Mouse (Mus musculus): ENCODE results near the gene Rbm17. TPM values are rescaled to one million over a fixed set of nuclear protein-coding genes. Genes with fewer than 3 reads are reported as not detected.
A peak's percentile ranks its signal among the peaks of the same experiment; 100 is the strongest.

Rbm17 gene
- polyA plus RNA-seq, 1 experiment from 2014 or later = 58.1 TPM

DNA sequence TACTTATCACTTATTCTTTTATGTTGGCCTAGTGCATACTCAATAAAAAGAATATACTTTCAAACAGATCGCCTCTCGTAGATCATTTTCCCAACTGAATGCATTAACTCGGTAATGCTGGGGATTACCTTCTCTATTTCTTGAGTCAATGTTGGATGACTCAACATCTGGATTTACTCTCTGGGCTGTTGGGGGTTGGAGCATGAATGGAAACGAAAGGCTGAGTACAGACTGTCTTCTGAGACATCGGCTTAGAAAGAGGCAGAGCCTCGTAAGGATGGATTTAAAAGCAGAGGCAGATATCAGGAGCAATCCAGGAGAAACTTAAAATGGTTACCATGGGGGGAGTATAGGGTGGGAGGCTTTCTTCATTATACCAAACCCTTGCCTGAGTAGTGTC is 25.8 kb downstream of the Rbm17 start:
- no peak for TF ChIP-seq CTCF (IDR thresholded peaks at IDR 0.05; ENCODE audit: low read depth)
- WGBS = 82% methylated on average over 6 of the region's 6 CpGs
- H3K4me1 ChIP-seq (replicated peaks; ENCODE audit: control insufficient read depth, insufficient read depth, low read length) = no peaks in the 10 kb centered on the region

DNA sequence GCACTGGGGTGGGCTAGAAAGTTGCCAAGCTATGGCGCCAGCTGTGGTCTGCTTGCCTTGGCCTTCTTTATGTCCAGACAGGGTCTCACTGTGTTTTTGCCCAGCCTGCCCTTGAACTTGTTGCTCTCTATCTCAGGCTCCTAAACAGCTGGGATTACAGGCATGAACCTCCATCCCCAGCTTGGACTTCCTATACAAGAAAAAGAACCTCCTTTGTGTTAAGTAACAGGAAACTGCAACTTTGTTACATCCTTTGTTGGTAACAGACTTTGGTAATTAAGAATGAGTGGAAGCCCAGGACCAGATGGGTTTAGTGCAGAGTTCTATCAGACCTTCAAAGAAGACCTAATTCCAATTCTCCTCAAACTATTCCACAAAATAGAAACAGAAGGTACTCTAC is 30.3 kb downstream of the Rbm17 start:
- no peak for TF ChIP-seq CTCF (IDR thresholded peaks at IDR 0.05; ENCODE audit: low read depth)
- no peak for ATAC-seq
- no peaks in the 10 kb centered on the region for H3K4me1 ChIP-seq (replicated peaks; ENCODE audit: control insufficient read depth, insufficient read depth, low read length)
- 97% methylated on average over 1 of the region's 1 CpGs for WGBS
- no peak overlapping the region for H3K4me3 ChIP-seq (ENCODE audit: low read depth, low read length)
- no peak overlapping the region for H3K9ac ChIP-seq (ENCODE audit: low read depth, low read length)
- no peak overlapping the region for H3K27ac ChIP-seq (ENCODE audit: low read depth, low read length)
- H3K9me3 ChIP-seq (ENCODE audit: control insufficient read depth) = no peaks in the 10 kb centered on the region
- no peaks in the 10 kb centered on the region for H3K27me3 ChIP-seq (replicated peaks; ENCODE audit: control insufficient read depth, insufficient read depth, low read length)
- H3K36me3 ChIP-seq (ENCODE audit: control insufficient read depth, insufficient read depth) = no peaks in the 10 kb centered on the region
- H3K4me2 ChIP-seq (replicated peaks; ENCODE audit: low read depth) = no peak overlapping the region

More for the DNA sequence above, 25.8 kb downstream of the Rbm17 start:
- Histone ChIP-seq H3K4me3 (ENCODE audit: low read depth, low read length) (no peak overlapping the region), H3K9ac (ENCODE audit: low read depth, low read length) (no peak overlapping the region), H3K27ac (ENCODE audit: low read depth, low read length) (no peak overlapping the region), H3K36me3 (ENCODE audit: control insufficient read depth, insufficient read depth) (0 out of 2 replicates have a peak, but pooled peaks cover 7% of the 10 kb centered on the region), H3K9me3 (ENCODE audit: control insufficient read depth) (no peaks in the 10 kb centered on the region), H3K4me2 (replicated peaks; ENCODE audit: low read depth) (no peak overlapping the region), H3K27me3 (replicated peaks; ENCODE audit: control insufficient read depth, insufficient read depth, low read length) (no peaks in the 10 kb centered on the region)
- no peak for ATAC-seq

DNA sequence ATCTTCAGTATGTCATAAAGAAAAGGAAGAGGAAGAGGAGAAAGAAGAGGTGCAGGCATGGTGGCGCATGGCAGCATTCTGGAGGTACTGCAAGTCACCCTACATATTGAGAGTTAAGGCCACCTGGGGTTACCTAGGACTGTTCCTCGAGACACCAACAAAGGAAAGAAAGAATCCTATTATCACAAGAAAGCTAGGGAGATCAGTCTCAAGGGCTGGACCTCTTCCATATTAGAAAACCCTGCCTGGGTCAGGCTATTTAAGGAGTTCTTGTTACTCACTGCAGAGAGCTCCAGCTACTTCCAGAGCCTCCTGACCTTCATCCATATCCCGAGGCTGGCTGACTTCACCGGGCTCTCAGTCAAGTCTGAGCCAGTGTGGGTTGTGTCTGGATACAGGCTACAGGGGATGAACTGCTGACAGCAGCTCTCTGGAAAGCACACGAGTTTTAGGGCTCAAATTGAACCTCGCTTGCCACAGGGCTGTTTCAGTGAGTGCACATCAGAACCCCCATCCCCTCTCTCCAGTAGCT is 32.9 kb downstream of the Rbm17 start:
- ATAC-seq = no peak
- Histone ChIP-seq H3K9ac (ENCODE audit: low read depth, low read length) (no peak overlapping the region), H3K4me2 (replicated peaks; ENCODE audit: low read depth) (no peak overlapping the region), H3K4me3 (ENCODE audit: low read depth, low read length) (no peak overlapping the region), H3K9me3 (ENCODE audit: control insufficient read depth) (no peaks in the 10 kb centered on the region), H3K4me1 (replicated peaks; ENCODE audit: control insufficient read depth, insufficient read depth, low read length) (no peaks in the 10 kb centered on the region), H3K27ac (ENCODE audit: low read depth, low read length) (no peak overlapping the region), H3K36me3 (ENCODE audit: control insufficient read depth, insufficient read depth) (no peaks in the 10 kb centered on the region), H3K27me3 (replicated peaks; ENCODE audit: control insufficient read depth, insufficient read depth, low read length) (no peaks in the 10 kb centered on the region)
- WGBS = 51% methylated on average over 6 of the region's 6 CpGs
- TF ChIP-seq CTCF (IDR thresholded peaks at IDR 0.05; ENCODE audit: low read depth) = no peak

DNA sequence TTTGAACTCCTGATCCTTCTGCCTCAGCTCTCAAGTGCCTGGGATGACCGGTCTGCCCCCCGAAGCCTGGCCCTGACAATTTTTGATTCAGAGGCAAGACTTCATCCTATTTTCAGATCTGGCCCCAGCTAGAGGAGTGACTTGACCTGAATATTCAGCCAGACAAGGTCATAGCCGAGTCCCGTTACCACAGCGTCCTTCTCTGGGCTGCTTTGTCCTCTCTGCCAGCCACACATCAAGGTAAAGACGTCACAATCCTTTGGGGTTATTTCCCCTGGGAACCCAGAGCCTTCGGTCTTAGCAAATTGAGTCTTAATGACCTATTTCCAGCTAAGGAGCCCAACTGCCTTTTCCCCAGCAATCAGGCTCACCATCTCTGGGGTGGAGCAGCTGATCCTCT is 35.5 kb downstream of the Rbm17 start:
- H3K4me2 ChIP-seq (replicated peaks; ENCODE audit: low read depth) = no peak overlapping the region
- no peaks in the 10 kb centered on the region for H3K9me3 ChIP-seq (ENCODE audit: control insufficient read depth)
- no peak overlapping the region for H3K4me3 ChIP-seq (ENCODE audit: low read depth, low read length)
- no peak overlapping the region for H3K9ac ChIP-seq (ENCODE audit: low read depth, low read length)
- no peak overlapping the region for H3K27ac ChIP-seq (ENCODE audit: low read depth, low read length)
- no peaks in the 10 kb centered on the region for H3K36me3 ChIP-seq (ENCODE audit: control insufficient read depth, insufficient read depth)
- TF ChIP-seq CTCF (IDR thresholded peaks at IDR 0.05; ENCODE audit: low read depth) = no peak
- no peaks in the 10 kb centered on the region for H3K27me3 ChIP-seq (replicated peaks; ENCODE audit: control insufficient read depth, insufficient read depth, low read length)
- WGBS = 83% methylated on average over 7 of the region's 7 CpGs
- no peaks in the 10 kb centered on the region for H3K4me1 ChIP-seq (replicated peaks; ENCODE audit: control insufficient read depth, insufficient read depth, low read length)
- ATAC-seq = no peak

DNA sequence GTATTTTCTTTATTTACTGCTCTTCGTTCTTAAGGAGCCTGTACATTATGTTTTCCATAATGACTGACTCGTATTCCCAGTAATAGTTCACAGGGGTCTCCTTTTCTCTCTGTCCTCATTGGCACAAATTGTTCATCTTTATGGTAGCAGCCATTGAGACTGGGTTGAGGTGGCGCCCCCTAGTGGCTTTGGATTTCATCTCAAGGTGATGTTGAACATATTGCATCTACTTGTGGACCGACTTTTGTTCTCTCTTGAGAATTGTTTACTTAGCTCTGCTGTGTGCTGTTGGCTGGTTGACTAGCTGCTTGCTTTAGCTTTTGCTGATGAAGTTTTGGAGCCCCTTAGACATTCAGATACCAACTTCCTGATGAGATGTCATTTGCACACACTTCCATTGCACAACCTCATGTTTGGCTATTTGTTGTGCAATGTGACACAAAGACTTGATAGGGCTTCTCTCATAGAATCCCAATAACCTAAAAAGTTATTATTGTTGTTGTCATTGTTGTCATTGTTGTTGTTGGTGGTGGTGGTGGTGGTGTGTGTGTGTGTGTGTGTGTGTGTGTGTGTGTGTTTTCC is 36.1 kb downstream of the Rbm17 start:
- Histone ChIP-seq H3K27ac (ENCODE audit: low read depth, low read length) (no peak overlapping the region), H3K9me3 (ENCODE audit: control insufficient read depth) (no peaks in the 10 kb centered on the region), H3K9ac (ENCODE audit: low read depth, low read length) (no peak overlapping the region), H3K36me3 (ENCODE audit: control insufficient read depth, insufficient read depth) (no peaks in the 10 kb centered on the region), H3K4me1 (replicated peaks; ENCODE audit: control insufficient read depth, insufficient read depth, low read length) (no peaks in the 10 kb centered on the region), H3K4me3 (ENCODE audit: low read depth, low read length) (no peak overlapping the region), H3K4me2 (replicated peaks; ENCODE audit: low read depth) (no peak overlapping the region), H3K27me3 (replicated peaks; ENCODE audit: control insufficient read depth, insufficient read depth, low read length) (no peaks in the 10 kb centered on the region)
- no peak for ATAC-seq
- WGBS = 62% methylated on average over 4 of the region's 4 CpGs
- peak; percentile 65 for TF ChIP-seq CTCF (IDR thresholded peaks at IDR 0.05; ENCODE audit: low read depth)

DNA sequence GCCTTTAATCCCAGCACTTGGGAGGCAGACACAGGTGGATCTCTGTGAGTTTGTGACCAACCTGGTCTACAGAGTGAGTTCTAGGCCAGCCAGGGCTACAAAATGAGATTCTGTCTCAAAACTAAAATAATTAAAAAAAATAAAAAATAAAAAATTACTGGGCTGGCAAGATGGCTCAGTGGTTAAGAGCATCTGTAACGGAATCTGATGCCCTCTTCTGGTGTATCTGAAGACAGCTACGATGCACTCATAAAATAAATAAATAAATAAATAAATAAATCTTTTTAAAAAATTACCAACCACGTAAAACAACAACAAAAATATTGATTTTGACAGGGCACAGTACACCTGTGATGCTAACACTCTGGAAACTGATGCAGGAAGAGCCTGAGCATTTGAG is 37.1 kb downstream of the Rbm17 start:
- Histone ChIP-seq H3K9ac (ENCODE audit: low read depth, low read length) (no peak overlapping the region), H3K4me2 (replicated peaks; ENCODE audit: low read depth) (no peak overlapping the region), H3K27me3 (replicated peaks; ENCODE audit: control insufficient read depth, insufficient read depth, low read length) (no peaks in the 10 kb centered on the region), H3K9me3 (ENCODE audit: control insufficient read depth) (no peaks in the 10 kb centered on the region), H3K4me3 (ENCODE audit: low read depth, low read length) (no peak overlapping the region), H3K27ac (ENCODE audit: low read depth, low read length) (no peak overlapping the region), H3K4me1 (replicated peaks; ENCODE audit: control insufficient read depth, insufficient read depth, low read length) (no peaks in the 10 kb centered on the region), H3K36me3 (ENCODE audit: control insufficient read depth, insufficient read depth) (no peaks in the 10 kb centered on the region)
- TF ChIP-seq CTCF (IDR thresholded peaks at IDR 0.05; ENCODE audit: low read depth) = no peak
- ATAC-seq = no peak
- 81% methylated on average over 3 of the region's 3 CpGs for WGBS

Data from intestine, postnatal 0 days (tissue).